Mouse (Mus musculus) kidney, adult 2 months (tissue): ENCODE measurements around the gene Ttc3.
A peak's percentile ranks its signal among the peaks of the same experiment; 100 is the strongest.

Experiments used
- CTCF ChIP-seq: fragments of 200-500 bp; conservative IDR thresholded peaks from 2 replicates; pipeline ENCODE4 v1.5.1; 2011; ENCODE audit warnings: low read depth, mild to moderate bottlenecking, control low read depth, low read length, moderate library complexity, mixed read lengths; ENCODE audit not compliant: insufficient read depth, insufficient read length
- POLR2A ChIP-seq: fragments of 200-500 bp; IDR thresholded peaks from one replicate; pipeline ENCODE4 v1.6.1; 2011; ENCODE audit warnings: low read depth, low read length, control low read depth

DNA sequence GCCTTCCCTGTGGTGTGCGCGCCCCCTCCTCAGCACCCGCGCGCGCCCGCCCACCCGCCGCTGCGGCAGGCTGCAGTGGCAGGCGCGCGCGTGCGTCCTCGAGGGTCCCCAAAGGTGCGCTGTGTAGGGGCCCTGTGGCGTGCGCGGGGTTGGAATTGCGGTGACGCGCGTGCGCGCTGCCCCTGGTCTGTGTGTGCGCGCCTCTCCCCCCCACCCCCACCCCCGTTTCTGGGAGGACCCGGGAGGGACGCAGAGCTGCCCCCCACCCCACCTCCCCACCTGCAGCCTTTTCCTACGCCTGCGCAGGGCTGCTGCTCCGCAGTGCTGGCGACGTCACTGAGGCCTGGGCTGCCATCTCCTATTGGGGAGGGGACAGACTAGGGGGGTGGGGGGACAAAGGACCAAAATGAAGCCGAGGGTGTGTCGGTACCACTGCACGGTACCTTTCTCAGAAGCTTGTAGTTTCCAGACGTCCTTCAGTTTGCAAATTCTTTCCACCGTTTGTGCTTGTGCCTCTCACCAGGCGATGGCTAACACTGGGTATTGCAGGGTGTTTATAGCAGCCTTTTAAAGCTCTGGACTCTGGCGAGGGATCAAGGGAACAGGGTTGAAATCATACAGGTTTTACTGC, 998 bp downstream of the Ttc3 start, which contains the start of gene Pigp:
- TF ChIP-seq CTCF (peak; percentile 27; the same call in 1 of the 2 replicates), POLR2A (no peak)
